Mouse (Mus musculus): ENCODE results near the gene Med14.

The Med14 gene

DNA sequence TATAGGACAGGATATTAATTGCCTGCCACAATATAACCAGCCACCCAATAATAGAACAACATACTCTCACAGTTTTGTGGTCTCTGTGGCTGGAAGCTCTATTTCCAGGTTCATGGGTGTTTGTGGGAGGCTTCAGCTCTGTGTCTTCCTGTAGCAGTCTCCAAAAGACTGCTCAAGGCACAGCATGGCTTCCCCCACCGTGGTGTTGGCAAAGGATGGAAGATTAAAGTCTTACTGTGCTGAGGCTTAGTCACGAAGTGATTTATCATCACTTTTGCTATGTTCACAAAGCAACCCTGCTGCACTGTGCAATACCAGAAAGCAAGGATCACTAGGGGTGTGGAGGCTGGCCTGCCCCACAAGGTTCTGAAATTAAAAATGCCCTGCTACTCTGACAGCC, 108.0 kb downstream of the Med14 start:
- no peak for DNase-seq

DNA sequence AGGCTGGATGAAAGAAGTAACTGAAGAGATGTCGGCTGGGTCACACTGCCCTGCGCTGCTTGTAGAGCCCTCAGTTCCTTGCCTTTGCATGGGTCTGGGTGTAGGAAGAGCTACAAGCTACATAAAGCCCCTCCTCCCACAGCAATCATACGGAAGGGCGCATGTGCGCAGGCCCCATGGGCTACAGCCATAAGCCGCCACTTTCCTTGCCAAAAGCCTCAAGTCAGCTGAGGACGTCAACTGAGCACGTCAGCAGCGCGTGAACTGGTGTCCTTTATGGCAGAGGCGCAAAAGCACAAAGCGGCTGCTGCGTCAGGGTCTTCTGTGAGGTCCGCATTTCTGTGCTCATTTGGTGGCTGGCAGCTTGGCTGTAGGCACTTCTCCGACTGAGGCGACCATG, 110.0 kb downstream of the Med14 start:
- no peak for DNase-seq

DNA sequence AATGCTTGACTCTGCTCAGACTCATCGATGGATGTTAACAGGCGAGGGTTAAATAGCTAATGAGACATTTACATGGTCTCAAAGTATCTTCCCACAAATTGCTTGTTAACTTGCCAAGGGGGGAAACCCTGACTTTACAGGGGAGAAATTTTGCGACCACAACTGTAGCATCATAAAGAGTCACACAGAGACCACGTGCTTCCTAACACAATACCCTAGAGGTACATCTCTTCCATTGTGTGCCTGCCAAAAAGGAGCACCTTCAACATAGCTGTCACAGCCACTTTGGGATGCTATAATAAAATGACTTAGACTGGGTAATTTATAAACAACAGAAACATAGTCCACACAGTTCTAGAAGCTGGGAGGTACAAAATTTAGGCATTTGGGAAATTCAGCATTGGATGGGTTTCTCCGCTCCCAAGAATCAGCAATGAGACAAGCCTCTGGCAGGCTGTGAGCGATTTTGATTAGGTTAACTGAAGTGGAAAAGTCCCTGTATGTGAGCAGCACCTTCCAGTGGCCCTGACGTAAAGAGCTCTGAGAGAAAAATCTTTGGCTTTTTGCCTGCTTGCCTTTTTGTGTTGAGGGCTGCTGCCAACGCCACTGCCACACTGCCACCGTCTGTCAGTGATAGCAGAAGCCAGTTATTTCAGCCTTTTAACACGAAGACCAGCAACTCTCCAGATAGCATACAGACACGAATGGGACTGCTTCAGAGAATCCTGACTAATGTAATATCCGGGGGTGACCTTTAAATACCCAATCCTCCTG, 116.2 kb downstream of the Med14 start:
- DNase-seq: no peak

DNA sequence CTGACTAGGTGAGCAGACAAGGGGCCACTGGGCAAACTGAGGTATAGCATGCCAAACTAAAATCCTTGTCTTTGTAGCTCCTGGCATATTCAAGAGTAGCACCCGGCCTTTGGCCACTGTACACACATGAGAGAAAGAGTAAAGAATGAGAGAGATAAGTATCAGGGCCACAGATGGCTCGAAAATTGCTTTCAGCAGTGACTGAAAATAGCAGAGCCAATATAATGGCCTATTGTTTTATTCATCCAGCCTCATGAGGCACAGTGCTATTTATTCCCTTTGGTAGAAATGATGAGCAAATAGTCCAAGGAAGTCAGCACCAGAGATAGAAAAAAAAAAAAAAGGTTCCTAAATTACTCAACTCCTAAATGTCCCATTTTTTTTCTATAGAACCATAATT, 116.9 kb downstream of the Med14 start:
- no peak for DNase-seq
